8 mouse cellular contexts compared by ENCODE assay signal in genomic region chr4:134286226-134287167, GRCm38 (mm10). TPM values are rescaled to one million over a fixed set of nuclear protein-coding genes. Genes with fewer than 3 reads are reported as not detected.
DNase-seq lines count a peak whose midpoint lies in the region; ATAC-seq lines count a peak whose summit lies in the region.

No protein-coding gene starts in this region.

- peak overlapping the region; percentile 75 for H3K4me2 ChIP-seq in forebrain, embryonic 15.5 days (replicated peaks)
- peak overlapping the region; percentile 87 for H3K4me2 ChIP-seq in limb, embryonic 15.5 days

- peak overlapping the region; percentile 95 for H3K9ac ChIP-seq in forebrain, embryonic 15.5 days (replicated peaks)
- H3K9ac ChIP-seq in limb, embryonic 15.5 days = peak overlapping the region; percentile 98

- DNase-seq in frontal cortex, postnatal 36 days (ENCODE audit: low spot score in 2 of 2) = no peak
- peak; percentile 32 to 60 for DNase-seq in spleen, postnatal 10 days (ENCODE audit: low spot score in 2 of 2)
- no peak for DNase-seq in spleen, postnatal 4 days (ENCODE audit: low spot score in 2 of 2)
- DNase-seq in right cerebral cortex, postnatal 4 days = peak; percentile 40
- no peak for DNase-seq in thymus, adult 18-20 months

- peak; percentile 41; the same call in 1 of the 2 replicates for ATAC-seq in frontal cortex, adult (ENCODE audit: low TSS enrichment)
- peak; percentile 41 for ATAC-seq in forebrain, embryonic 15.5 days (replicated peaks)
- ATAC-seq in limb, embryonic 15.5 days (ENCODE audit: insufficient number of reproducible peaks, low FRiP score, low TSS enrichment, low read depth) = peak; percentile 30

- no peaks in the 10 kb centered on the region for H3K9me3 ChIP-seq in forebrain, embryonic 15.5 days
- H3K9me3 ChIP-seq in limb, embryonic 15.5 days = no peaks in the 10 kb centered on the region

- H3K27me3 ChIP-seq in forebrain, embryonic 15.5 days = no peaks in the 10 kb centered on the region
- no peaks in the 10 kb centered on the region for H3K27me3 ChIP-seq in limb, embryonic 15.5 days

- H3K36me3 ChIP-seq in forebrain, embryonic 15.5 days = peaks cover 25% of the 10 kb centered on the region
- H3K36me3 ChIP-seq in limb, embryonic 15.5 days = peaks cover 19% of the 10 kb centered on the region

- 2% methylated on average over 59 of the region's 59 CpGs for WGBS in forebrain, embryonic 15.5 days
- WGBS in limb, embryonic 15.5 days = 3% methylated on average over 54 of the region's 59 CpGs

- H3K4me1 ChIP-seq in forebrain, embryonic 15.5 days = peaks cover 21% of the 10 kb centered on the region
- peaks cover 24% of the 10 kb centered on the region for H3K4me1 ChIP-seq in limb, embryonic 15.5 days

- peak overlapping the region; percentile 84 for H3K4me3 ChIP-seq in forebrain, embryonic 15.5 days
- H3K4me3 ChIP-seq in limb, embryonic 15.5 days = peak overlapping the region; percentile 98

- peak overlapping the region; percentile 100 for H3K27ac ChIP-seq in forebrain, embryonic 15.5 days (replicated peaks)
- peak overlapping the region; percentile 99 for H3K27ac ChIP-seq in limb, embryonic 15.5 days

RNA-seq across cellular contexts. Expression of gene Pdik1l, which starts 1.2 kb away (rescaled TPM):
- 41.0 and 42.1 TPM in 2 replicates for polyA plus RNA-seq in forebrain, embryonic 15.5 days (2015; fragmentation: Nextera tagmentation; extraction: Ambion mirVana)
- polyA plus RNA-seq in limb, embryonic 15.5 days (2015; fragmentation: Nextera tagmentation; extraction: Ambion mirVana) = 19.7 and 20.2 TPM in 2 replicates

RNA-seq across cellular contexts. Expression of gene Trim63, which starts 28.4 kb away (rescaled TPM):
- polyA plus RNA-seq in forebrain, embryonic 15.5 days (2015; fragmentation: Nextera tagmentation; extraction: Ambion mirVana) = 0.13 and 0.24 TPM in 2 replicates
- polyA plus RNA-seq in limb, embryonic 15.5 days (2015; fragmentation: Nextera tagmentation; extraction: Ambion mirVana) = 3.2 and 8.0 TPM in 2 replicates

RNA-seq across cellular contexts. Expression of gene Grrp1, which starts 32.6 kb away (rescaled TPM):
- polyA plus RNA-seq in forebrain, embryonic 15.5 days (2015; fragmentation: Nextera tagmentation; extraction: Ambion mirVana) = 9.9 and 12.1 TPM in 2 replicates
- 5.8 and 7.8 TPM in 2 replicates for polyA plus RNA-seq in limb, embryonic 15.5 days (2015; fragmentation: Nextera tagmentation; extraction: Ambion mirVana)

RNA-seq across cellular contexts. Expression of gene Gm30191, which starts 39.8 kb away (rescaled TPM):
- polyA plus RNA-seq in forebrain, embryonic 15.5 days (2015; fragmentation: Nextera tagmentation; extraction: Ambion mirVana) = not detected in 2 replicates
- polyA plus RNA-seq in limb, embryonic 15.5 days (2015; fragmentation: Nextera tagmentation; extraction: Ambion mirVana) = not detected in 2 replicates

RNA-seq across cellular contexts. Expression of gene Zfp593, which starts 41.1 kb away (rescaled TPM):
- 17.0 and 17.8 TPM in 2 replicates for polyA plus RNA-seq in forebrain, embryonic 15.5 days (2015; fragmentation: Nextera tagmentation; extraction: Ambion mirVana)
- 14.3 and 15.8 TPM in 2 replicates for polyA plus RNA-seq in limb, embryonic 15.5 days (2015; fragmentation: Nextera tagmentation; extraction: Ambion mirVana)

Comparison
In these comparisons a context has a peak if more than half of its experiments do, and no peak if none do; other contexts are left out.
1. DNase-seq: peak in spleen, postnatal 10 days (2 of 2) and right cerebral cortex, postnatal 4 days (single experiment); none in frontal cortex, postnatal 36 days (0 of 2), spleen, postnatal 4 days (0 of 2) and thymus, adult 18-20 months (0 of 2).
2. Peak in every context shown above with its lines, with median percentiles within 50 percentile points of each other: ATAC-seq.